Mouse (Mus musculus): Measurements from ENCODE around the gene Asic3. TPM values are rescaled to one million over a fixed set of nuclear protein-coding genes. Genes with fewer than 3 reads are reported as not detected.

The Asic3 gene
- total and polyA plus RNA-seq, 3 experiments, result 0.25 to 1.1 TPM; not detected in 1

Other genes with a start within 250 kb of the Asic3 start
- 12.0 and 15.7 TPM in 2 replicates for gene Nupl2, start 248.4 kb upstream of the Asic3 start, total RNA-seq (2012; rRNA removed)
- 33.4 and 33.9 TPM in 2 replicates for gene Nupl2, start 248.4 kb upstream of the Asic3 start, total RNA-seq (2014; rRNA removed)
- gene Nupl2, start 248.4 kb upstream of the Asic3 start, polyA plus RNA-seq (2012; ENCODE audit: insufficient read length, low read depth), result 24.8 and 28.9 TPM in 2 replicates
- gene Kcnh2, start 61.8 kb upstream of the Asic3 start, total RNA-seq (2012; rRNA removed), result 1.7 and 2.8 TPM in 2 replicates
- 0.20 and 0.30 TPM in 2 replicates for gene Kcnh2, start 61.8 kb upstream of the Asic3 start, total RNA-seq (2014; rRNA removed)
- gene Kcnh2, start 61.8 kb upstream of the Asic3 start, polyA plus RNA-seq (2012; ENCODE audit: insufficient read length, low read depth), result 0.59 and 0.95 TPM in 2 replicates
- gene Nos3, start 48.6 kb upstream of the Asic3 start, total RNA-seq (2012; rRNA removed), result 0.30 and 0.34 TPM in 2 replicates
- 0.22 and 0.36 TPM in 2 replicates for gene Nos3, start 48.6 kb upstream of the Asic3 start, total RNA-seq (2014; rRNA removed)
- gene Nos3, start 48.6 kb upstream of the Asic3 start, polyA plus RNA-seq (2012; ENCODE audit: insufficient read length, low read depth), result 0.31 and 0.37 TPM in 2 replicates
- 0.46 and 0.81 TPM in 2 replicates for gene Atg9b, start 21.2 kb upstream of the Asic3 start, total RNA-seq (2012; rRNA removed)
- gene Atg9b, start 21.2 kb upstream of the Asic3 start, total RNA-seq (2014; rRNA removed), result 0.68 and 0.86 TPM in 2 replicates
- 1.1 and 1.3 TPM in 2 replicates for gene Atg9b, start 21.2 kb upstream of the Asic3 start, polyA plus RNA-seq (2012; ENCODE audit: insufficient read length, low read depth)
- 50.3 and 58.7 TPM in 2 replicates for gene Abcb8, start 19.7 kb upstream of the Asic3 start, total RNA-seq (2012; rRNA removed)
- 31.0 and 34.7 TPM in 2 replicates for gene Abcb8, start 19.7 kb upstream of the Asic3 start, total RNA-seq (2014; rRNA removed)
- 36.9 and 45.4 TPM in 2 replicates for gene Abcb8, start 19.7 kb upstream of the Asic3 start, polyA plus RNA-seq (2012; ENCODE audit: insufficient read length, low read depth)
- gene Cdk5, start 10.1 kb downstream of the Asic3 start, total RNA-seq (2012; rRNA removed), result 10.4 and 12.1 TPM in 2 replicates
- gene Cdk5, start 10.1 kb downstream of the Asic3 start, total RNA-seq (2014; rRNA removed), result 7.4 and 9.2 TPM in 2 replicates
- 25.1 and 26.6 TPM in 2 replicates for gene Cdk5, start 10.1 kb downstream of the Asic3 start, polyA plus RNA-seq (2012; ENCODE audit: insufficient read length, low read depth)
- 17.2 and 18.6 TPM in 2 replicates for gene Slc4a2, start 10.4 kb downstream of the Asic3 start, total RNA-seq (2012; rRNA removed)
- gene Slc4a2, start 10.4 kb downstream of the Asic3 start, total RNA-seq (2014; rRNA removed), result 12.7 and 12.9 TPM in 2 replicates
- gene Slc4a2, start 10.4 kb downstream of the Asic3 start, polyA plus RNA-seq (2012; ENCODE audit: insufficient read length, low read depth), result 27.2 and 27.3 TPM in 2 replicates
- gene Fastk, start 31.9 kb downstream of the Asic3 start, total RNA-seq (2012; rRNA removed), result 61.2 and 61.4 TPM in 2 replicates
- gene Fastk, start 31.9 kb downstream of the Asic3 start, total RNA-seq (2014; rRNA removed), result 41.8 and 44.8 TPM in 2 replicates
- gene Fastk, start 31.9 kb downstream of the Asic3 start, polyA plus RNA-seq (2012; ENCODE audit: insufficient read length, low read depth), result 88.0 and 88.1 TPM in 2 replicates
- gene Tmub1, start 34.5 kb downstream of the Asic3 start, total RNA-seq (2012; rRNA removed), result 9.6 and 13.1 TPM in 2 replicates
- gene Tmub1, start 34.5 kb downstream of the Asic3 start, total RNA-seq (2014; rRNA removed), result 6.1 and 7.6 TPM in 2 replicates
- gene Tmub1, start 34.5 kb downstream of the Asic3 start, polyA plus RNA-seq (2012; ENCODE audit: insufficient read length, low read depth), result 8.6 and 11.2 TPM in 2 replicates
- gene Agap3, start 38.8 kb downstream of the Asic3 start, total RNA-seq (2012; rRNA removed), result 43.5 and 46.3 TPM in 2 replicates
- 12.8 and 15.4 TPM in 2 replicates for gene Agap3, start 38.8 kb downstream of the Asic3 start, total RNA-seq (2014; rRNA removed)
- gene Agap3, start 38.8 kb downstream of the Asic3 start, polyA plus RNA-seq (2012; ENCODE audit: insufficient read length, low read depth), result 37.9 and 38.0 TPM in 2 replicates
- gene Gbx1, start 113.8 kb downstream of the Asic3 start, total RNA-seq (2012; rRNA removed), result 0.04 and 0.08 TPM in 2 replicates
- not detected in 2 replicates for gene Gbx1, start 113.8 kb downstream of the Asic3 start, total RNA-seq (2014; rRNA removed)
- gene Gbx1, start 113.8 kb downstream of the Asic3 start, polyA plus RNA-seq (2012; ENCODE audit: insufficient read length, low read depth), result 0.07 and 0.13 TPM in 2 replicates
- gene Asb10, start 127.6 kb downstream of the Asic3 start, total RNA-seq (2012; rRNA removed), result not detected in 2 replicates
- not detected in 2 replicates for gene Asb10, start 127.6 kb downstream of the Asic3 start, total RNA-seq (2014; rRNA removed)
- not detected in 2 replicates for gene Asb10, start 127.6 kb downstream of the Asic3 start, polyA plus RNA-seq (2012; ENCODE audit: insufficient read length, low read depth)
- not detected in 2 replicates for gene 4931409K22Rik, start 143.4 kb downstream of the Asic3 start, total RNA-seq (2012; rRNA removed)
- gene 4931409K22Rik, start 143.4 kb downstream of the Asic3 start, total RNA-seq (2014; rRNA removed), result not detected in 2 replicates
- gene 4931409K22Rik, start 143.4 kb downstream of the Asic3 start, polyA plus RNA-seq (2012; ENCODE audit: insufficient read length, low read depth), result not detected in 2 replicates
- gene Abcf2, start 164.1 kb downstream of the Asic3 start, total RNA-seq (2012; rRNA removed), result 118 and 152 TPM in 2 replicates
- 162 and 169 TPM in 2 replicates for gene Abcf2, start 164.1 kb downstream of the Asic3 start, total RNA-seq (2014; rRNA removed)
- gene Abcf2, start 164.1 kb downstream of the Asic3 start, polyA plus RNA-seq (2012; ENCODE audit: insufficient read length, low read depth), result 160 and 162 TPM in 2 replicates
- gene Chpf2, start 173.3 kb downstream of the Asic3 start, total RNA-seq (2012; rRNA removed), result 20.4 and 25.5 TPM in 2 replicates
- gene Chpf2, start 173.3 kb downstream of the Asic3 start, total RNA-seq (2014; rRNA removed), result 11.2 and 11.9 TPM in 2 replicates
- gene Chpf2, start 173.3 kb downstream of the Asic3 start, polyA plus RNA-seq (2012; ENCODE audit: insufficient read length, low read depth), result 22.8 and 26.9 TPM in 2 replicates
- 1.3 and 1.5 TPM in 2 replicates for gene Smarcd3, start 211.0 kb downstream of the Asic3 start, total RNA-seq (2012; rRNA removed)
- not detected in 2 replicates for gene Smarcd3, start 211.0 kb downstream of the Asic3 start, total RNA-seq (2014; rRNA removed)
- gene Smarcd3, start 211.0 kb downstream of the Asic3 start, polyA plus RNA-seq (2012; ENCODE audit: insufficient read length, low read depth), result 2.2 and 2.8 TPM in 2 replicates

All from CH12.LX (cell line).